Mouse (Mus musculus) adipocyte (in vitro differentiated cells): ENCODE data around the gene Cald1.

Experiments
- DNase-seq: peaks from one replicate; pipeline ENCODE4 v3.0.0-alpha.2; 2016; ENCODE audit warnings: low spot score

Cald1 gene

DNA sequence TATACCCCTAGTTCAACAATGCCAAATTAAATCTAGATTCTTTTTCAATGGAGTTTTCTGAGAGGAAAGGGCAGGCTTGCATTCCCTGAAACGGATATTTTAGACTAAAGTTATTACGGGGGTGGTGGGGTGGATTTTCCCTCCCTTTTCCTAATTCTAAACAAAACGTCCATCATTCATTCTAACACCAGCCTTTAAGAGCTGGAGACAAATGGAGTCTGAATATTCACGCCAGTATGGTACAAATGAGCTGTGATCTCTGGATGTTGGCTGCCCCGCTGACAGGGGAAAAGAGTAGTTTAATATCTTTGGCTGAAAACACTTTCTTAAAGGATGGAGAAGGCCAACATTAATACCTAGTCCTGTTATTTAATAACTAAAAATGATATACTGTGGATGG is 66.4 kb downstream of the Cald1 start:
- no peak for DNase-seq

DNA sequence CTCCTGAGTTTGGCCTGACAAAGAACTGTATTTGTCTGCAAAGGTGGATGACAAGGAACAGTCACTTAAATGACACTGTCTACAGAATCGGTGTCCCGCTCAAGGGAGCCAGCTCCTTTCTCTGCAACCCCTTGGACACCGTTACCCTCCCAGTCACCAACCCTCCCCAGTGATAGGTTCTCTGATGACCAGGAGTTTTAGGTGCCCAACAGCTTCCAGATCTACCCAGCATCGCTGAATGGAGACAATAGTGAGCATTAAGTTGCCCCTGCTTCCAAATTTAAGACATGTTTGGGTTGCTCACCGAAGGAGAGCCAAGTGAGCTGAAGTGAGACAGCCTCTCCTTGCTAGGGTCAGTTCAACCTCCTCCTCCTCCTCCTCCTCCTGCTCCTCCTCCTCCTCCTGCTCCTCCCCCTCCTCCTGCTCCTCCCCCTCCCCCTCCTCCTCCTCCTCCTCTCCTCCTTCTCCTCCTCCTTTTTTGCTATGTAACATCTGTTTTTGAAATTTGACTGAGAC is 70.5 kb downstream of the Cald1 start:
- DNase-seq: no peak

DNA sequence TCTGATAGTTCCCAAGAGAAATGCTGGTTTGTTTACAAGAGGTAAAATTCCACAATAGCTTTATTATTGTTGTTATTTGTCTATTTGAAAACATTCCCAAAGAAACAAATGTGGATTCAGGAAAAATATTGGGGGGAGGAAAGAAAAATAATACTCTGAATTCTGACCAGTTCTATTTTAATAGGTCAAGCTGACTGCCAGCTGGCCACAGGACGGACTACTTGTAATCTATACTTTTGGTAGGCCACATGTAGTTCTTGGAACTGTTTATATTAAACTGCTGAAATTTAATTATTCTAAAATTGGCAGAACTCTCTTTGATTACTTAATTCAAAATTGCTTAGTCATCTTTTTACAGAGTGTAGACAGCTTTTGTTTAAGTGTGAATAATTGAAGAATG is 73.1 kb downstream of the Cald1 start:
- peak; percentile 57 for DNase-seq

DNA sequence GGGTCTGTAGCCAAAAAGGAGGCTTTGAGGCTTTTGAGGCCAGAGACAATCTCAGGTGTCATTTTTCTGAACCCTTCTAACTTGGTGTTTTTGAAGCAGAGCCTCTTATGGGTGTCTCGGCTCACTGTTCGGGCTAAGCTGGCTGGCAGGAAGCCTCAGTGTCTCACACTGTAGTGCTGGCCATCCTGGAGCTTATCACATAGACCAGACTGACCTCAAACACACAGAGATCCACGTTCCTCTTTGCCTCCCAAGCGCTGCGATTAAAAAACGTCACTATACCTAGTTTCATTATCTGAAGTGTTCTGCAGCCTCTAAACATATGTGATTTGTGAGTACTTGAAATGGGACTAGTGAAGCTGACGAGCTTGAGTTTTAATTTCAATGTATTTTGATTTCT is 76.1 kb downstream of the Cald1 start:
- DNase-seq: no peak

DNA sequence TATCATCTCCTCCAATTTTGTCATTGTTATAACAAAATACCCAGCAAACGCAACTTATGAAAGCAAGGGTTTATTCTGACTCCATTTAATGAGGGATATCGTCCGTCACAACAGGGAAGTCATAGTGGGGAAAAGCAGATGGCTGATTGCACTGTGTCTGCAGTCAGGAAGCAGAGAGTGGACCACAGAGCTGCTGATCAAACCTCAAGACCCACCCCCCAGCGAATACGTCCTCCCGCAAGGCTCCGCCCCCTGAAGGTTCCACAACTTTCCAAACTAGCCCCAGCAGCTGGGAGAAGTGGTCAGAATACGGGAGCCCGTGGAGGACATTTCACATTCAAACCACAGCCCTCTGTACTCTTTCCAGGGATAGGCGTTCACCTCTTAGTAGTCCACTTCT is 76.6 kb downstream of the Cald1 start:
- no peak for DNase-seq

DNA sequence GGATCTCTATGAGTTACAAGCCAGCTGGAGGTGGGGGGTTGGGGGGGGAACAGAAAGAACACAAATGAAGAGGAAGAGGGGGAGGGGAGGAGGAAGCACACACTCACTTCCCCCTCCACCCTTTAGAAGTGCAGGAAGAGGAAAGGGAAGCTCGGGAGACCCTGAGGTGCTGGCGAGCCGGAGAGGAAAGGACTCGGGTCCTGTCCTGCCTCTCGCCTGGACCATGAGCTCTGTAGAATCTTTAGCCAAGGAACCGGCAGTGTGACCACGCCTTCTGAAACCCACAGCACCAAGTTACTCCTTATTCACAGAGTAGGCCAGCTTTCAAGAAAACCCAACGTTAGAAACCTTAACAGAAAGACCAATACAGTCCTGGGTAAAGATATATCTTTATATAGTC is 83.8 kb downstream of the Cald1 start:
- no peak for DNase-seq

DNA sequence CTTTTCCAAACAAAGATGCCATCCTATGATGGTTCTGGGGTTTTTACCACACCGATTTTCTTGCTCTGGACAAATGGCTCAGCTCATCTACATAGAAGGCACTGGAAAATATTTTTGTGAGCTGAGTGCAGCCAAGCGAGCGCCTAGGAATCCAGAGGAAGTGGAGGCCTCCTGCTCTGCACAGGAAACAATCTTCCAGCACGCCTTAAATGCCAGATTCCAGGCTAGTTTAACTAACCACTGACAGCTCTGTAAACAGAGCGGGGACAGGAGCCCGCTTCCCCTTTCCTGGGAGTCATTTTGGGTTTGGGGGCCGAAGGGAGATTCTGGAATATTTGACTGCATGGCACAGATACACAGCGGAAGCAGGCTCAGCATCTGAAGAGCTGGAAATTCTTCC is 86.6 kb downstream of the Cald1 start:
- no peak for DNase-seq

DNA sequence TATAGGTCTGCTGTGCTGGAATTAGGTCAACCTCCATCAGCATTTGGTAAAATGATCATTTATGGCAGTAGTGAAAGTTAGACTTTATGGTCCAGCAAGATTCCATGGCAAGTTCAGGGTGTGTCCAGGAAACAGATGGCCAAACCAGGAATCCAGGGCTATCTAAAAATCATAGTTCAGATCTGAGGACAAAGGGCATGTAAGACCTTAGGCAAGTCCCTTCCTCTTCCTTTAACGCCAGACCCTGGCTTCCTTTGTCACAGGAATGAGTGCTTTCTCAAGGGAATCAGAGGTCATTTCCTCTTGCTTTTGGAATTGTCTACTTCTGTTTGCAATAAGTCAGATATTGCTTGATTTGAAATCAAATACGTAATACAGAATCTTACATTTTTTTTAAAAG is 90.7 kb downstream of the Cald1 start:
- DNase-seq: no peak

DNA sequence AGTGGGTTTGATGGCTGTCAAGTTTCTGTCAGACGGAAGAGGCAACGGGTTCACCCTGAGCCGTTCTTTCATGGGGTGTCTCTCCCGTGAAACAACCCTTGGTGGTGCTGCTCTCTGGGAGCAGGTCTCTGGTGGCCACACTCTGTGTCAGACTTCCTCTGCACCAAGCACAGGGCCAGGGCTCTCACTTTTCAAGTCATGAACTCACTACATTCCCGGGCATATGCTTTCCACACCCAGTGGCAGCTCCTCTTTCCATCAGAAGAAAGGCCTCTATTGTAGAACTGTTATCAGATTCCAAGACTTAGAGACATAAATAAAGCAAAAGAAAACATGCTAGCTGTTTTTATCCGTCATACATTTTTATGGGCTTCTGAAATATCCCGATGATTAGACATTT is 93.1 kb downstream of the Cald1 start:
- no peak for DNase-seq

DNA sequence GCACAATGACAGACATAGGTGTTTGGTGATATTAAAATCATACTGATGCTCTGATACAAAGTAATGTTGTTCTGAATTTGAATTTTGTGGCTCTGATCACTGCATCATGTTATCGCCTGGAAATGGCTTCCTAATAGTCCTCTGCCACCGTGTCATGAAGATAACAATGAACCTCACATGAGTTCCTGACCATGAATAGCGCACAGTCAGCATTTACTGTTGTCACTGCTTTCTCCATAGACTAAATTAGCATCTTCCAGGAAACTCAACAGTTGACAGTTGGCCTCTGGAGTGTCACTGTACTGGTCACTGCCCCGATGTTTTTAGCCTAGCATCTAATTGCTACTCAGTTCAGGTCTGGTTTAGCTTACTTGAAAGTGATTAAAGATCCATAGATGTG is 95.8 kb downstream of the Cald1 start:
- no peak for DNase-seq

DNA sequence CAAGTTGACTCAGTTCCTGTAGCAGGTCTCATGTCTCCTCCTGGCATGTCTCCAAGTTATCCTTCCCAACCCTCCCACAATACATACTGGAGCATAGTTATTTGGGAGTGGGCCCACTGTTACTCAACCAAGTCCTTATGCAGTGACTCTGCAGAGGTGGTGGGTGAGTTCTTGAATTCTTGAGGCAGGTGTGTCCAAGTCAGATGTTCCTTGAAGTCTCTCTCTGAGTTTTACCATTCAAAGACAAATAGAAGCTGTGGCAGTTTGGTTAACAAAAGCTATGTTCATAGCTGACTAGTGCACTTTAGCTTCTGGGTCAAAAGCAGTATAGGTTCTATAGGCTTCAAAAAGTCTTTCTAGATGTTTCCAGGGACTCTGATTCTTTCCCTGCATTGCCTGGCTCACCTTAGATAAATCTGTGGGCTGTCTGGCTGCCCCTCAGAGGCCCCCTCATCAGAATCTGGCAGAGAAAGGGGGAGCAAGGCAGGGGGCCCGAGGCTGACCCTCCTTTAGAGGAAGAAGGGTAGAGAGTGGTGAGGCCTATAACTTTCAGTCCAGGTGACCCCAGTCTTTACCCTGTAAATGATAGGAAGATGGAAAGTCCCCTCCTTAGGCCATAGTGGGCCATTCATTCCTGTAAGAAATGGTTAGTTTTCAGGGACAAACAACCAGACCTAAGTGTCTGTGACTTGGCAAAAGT is 105.3 kb downstream of the Cald1 start:
- no peak for DNase-seq

DNA sequence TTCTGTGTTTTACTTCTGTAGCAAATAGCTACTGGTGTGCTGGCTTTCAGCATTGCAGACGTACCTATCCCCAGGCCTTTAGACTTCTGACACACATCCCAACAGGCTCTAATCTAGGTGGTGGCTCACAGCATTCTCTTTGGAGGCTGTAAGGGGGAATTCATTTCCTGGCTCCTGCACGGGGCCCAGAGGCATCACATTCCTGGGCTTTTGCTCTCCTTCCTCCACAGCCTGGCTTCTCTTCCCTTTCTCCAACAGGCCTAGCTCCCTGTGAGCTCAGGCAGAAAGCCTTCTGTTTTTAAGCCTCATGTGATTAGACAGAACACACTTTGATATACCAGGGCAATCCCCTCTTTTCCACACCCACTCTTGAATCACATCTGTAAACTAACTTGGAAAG is 109.2 kb downstream of the Cald1 start:
- DNase-seq: no peak

DNA sequence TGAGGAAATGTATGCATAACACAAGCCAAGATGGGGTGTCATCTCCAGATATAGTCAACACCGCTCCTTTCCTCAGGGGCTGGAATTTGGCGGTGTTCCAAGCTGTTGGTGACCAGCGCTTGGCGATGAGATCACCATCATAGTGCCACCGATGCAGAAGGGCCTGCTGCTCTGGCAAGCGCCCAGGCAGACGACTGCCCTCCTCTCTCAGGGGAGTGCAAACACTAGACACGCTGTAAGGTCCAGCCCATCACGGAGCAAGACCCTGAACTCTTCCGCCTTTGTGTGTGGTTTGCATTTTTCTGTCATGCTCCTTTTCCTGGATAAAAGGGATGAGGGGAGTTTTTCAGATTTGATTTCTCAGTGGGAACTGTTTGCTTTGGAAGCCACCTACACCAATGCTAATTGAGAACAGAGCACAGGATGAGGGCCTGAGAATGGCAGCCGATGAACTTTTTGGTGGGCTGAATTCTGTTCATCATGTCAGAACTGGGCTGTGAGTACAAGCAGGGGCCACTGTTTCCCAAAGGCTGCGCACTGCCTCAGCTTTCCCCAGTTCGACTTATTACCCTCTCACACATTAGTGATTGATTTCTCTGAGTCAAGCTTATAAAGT is 110.5 kb downstream of the Cald1 start:
- DNase-seq: peak; percentile 44

DNA sequence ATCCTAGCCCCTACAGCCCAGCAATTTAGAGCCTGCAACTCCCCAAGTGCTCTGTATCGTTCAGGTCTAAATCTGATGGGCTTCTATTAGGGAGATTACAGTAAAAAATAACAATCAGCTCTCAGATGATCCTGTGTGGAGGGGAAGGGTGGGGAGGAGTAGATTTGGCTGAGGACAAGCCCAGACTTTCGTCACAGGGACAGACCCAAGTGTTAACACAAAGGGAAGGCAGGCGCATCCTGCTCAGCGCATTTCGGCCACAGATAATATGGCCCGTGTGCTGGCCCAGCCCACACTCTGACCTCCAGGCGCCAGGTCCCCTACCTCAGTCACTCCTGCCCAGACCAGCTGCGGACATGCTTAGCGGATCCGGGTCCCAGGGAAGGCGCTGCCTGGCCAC is 111.0 kb downstream of the Cald1 start:
- peak; percentile 92 for DNase-seq

DNA sequence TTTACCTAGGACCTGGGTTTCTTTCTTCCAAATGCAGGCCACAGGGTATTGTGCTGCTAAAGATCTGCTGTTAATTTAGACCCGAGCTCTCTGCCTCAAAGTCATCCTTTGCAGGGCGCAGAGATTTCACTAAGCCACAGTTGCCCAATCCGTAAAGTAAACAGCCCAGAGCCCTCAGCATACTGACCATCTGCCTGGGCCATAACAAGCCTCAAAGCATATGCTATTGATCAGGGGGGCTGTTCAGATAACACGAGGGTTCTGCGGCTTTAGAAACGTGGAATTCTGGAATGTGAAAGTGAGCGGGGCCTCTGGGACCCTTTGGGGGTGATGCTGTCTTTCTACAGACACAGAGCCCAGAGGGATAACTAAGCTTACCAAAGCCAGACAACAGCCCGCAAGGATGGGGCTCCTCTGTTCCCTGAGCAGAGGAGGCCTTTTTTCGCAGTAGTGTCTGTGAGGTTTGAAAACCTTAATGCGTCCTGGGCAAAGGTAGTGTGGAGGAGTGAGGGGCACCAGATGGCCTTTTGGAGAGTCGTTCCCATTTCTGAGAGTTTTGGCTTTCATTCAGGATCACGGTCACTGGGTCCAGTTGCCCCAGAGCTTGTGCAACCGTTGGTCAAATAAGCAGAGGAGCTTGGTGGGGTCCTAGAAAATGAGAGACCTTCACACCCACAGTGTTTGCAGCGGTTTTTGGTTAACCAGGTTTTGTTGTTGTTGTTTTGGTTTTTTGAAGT is 111.8 kb downstream of the Cald1 start:
- DNase-seq: peak; percentile 77

DNA sequence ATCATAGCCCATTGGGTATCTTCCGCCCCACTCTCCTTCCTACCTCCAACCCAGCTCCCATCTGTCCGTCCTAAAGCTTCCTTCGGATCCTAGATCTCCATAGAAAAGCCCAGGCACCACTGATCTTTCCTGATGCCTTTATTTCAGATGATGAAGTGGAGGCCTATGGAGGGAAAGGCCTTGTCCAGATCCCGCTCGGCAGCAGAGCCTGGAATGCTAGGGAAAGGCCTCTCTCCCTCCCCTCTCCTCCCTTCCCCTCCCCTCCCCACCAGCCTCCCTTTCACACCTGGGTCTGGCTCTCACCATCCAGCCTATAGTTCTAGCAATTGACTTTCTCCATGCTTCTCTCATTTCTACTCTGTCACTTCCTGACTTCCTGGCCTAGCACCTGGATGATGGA is 112.5 kb downstream of the Cald1 start:
- DNase-seq: no peak

DNA sequence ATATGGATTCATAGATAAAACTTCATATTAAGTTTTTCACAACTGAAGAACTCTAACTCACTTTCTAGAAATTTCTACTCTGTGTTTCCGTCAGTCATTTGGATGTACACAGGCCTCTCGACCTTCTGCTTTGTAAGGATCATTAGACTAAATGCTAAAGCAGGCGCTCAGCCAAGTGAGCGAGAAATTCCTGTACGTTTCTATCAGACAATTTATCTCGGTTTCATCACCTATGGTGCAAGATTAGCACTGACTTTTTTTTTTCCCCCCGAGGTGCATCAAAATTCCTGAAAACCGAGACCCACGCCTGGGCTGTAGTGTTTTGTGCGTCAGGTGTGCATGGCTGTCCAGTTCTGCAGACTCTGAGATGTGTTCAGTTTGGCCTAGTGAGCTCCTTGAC is 113.3 kb downstream of the Cald1 start:
- DNase-seq: no peak

DNA sequence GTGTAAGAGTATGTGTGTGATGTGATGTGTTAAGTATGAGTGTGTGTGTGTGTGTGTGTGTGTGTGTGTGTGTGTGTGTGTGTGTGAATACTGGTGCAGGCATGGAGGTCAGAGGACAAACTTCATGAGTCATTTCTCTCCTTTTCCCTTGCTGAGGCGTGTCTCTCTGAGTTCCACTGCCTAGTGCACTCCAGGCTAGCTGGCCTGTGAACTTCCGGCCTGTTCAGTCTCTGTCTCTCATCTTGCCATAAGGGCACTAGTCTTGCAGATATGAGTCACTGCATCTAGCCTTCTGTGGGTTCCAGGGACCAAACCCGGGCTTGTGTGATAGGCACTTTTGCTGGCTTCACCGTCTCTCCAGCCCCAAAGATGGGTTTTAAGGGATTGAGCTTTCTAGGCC is 114.9 kb downstream of the Cald1 start:
- DNase-seq: peak; percentile 49

DNA sequence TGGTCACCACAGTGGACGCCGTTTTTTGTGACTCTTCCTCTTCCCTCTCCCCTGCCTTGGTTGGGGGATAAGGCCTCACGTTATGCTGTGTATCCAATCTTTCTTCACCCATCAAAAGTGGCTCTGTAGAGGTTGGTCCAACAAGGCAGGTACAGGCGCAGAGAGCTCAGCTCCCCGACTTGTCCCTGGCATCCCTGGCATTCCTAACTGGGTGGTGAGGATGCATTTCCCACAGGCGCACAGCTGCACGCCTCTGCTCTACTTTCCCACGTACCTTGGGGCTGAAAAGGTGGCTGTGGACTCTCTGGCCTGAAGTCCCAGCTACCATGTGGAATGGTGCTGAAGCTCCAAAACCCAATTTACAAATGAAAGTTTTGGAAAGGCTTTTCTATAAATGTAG is 115.5 kb downstream of the Cald1 start:
- no peak for DNase-seq

DNA sequence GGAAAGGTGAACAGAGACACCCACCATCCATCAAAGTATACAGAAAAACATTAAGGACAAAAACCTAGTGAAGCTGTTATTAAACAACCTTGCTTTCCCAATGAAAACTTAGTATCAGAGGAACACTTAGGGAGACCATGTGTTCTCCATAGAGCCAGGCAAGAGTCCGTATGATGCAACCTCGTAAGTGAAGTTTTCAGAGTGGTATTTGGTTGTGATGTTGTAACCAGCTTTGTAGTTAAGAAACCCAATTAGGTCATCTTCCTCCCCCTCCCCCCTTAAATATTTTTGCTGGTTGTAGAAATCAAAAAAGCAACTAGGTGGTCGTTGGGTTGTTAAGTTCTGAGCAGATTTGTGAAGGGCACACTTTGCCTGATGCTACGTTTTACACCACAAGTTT is 116.3 kb downstream of the Cald1 start:
- peak; percentile 57 for DNase-seq

DNA sequence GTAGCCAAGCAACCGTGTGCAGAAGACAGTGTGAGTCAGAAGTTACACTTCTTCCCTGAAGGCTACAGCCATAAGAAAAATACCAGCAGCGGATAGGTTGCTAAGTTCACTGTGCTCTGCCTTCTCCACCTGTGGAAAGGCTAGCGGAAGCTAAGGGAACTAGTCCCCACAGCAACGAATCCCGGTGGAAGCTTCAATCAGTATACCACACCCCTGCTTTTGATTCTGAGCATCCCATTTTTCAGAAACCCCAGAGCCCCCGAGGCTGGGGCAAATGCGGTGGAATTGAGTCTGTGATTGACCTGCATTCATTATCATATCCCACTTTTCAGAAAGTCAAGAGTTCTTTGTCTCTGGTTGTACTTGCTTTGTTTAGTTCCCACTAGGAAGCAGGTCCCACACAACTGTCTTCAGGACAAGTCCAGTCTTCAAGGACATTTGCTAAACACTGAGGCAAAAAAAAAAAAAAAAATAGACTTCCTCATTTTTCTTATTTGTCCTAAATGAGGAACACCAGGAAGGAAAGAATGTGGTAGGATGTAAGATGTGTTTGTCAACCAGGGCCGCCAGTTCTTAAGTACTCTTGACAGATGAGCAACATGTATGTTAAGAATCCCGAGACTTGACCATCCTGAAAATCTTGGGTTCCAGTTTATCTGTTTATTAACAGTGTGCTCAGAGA is 118.0 kb downstream of the Cald1 start:
- DNase-seq: no peak

DNA sequence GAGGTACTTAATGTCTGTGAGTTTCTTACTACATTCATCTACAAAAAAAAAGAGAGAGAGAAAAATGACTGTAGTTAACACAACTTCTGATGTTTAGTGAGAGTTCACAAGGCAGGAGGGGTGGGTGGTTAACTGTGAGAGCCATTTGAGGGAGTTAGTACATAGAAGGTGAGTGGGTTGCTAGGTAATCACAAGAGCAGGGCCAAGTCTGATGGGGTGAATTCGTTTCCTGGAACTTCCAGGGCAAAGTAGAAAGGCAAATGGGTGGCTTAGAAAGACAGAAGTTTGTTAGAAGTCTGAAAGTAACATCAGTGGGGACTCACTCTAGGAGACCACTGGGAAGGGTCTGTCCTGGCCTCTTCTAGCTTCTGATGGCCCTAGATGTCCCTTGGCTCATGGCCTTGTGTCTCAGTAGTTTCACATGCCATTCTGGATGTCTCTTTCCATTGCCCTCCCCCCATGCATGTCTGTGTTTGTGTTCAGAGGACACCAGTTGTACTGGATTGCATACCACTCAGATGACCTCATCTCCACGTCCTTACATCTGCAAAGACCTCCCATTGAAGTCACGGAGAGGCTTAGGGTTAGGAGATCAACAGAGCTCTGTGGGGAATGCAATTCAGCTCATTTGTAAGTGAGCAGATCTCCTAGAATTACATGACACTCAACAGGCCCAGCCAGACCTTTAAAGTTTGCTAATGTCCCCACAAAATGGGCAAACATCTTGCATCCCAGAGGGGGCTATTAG is 118.8 kb downstream of the Cald1 start:
- DNase-seq: no peak
